Mouse (Mus musculus) heart, adult 9 months (tissue): ENCODE measurements around the gene Dab2ip.

Experiments
- DNase-seq, 2 experiments: peaks; one replicate each; pipeline ENCODE4 v3.0.0; 2022; ENCODE audit warnings: low spot score in 2 of 2

Dab2ip gene

GRCm38 (mm10) chr2:35557911-35558825, at the start of gene Dab2ip:
TSS of gene Dab2ip (plus strand) at chr2:35558266.
- DNase-seq = peak in 1 of 2 experiments; percentile 24

GRCm38 (mm10) chr2:35508597-35509342, 49.3 kb upstream of the Dab2ip start:
- peak; percentile 85 to 89 for DNase-seq

GRCm38 (mm10) chr2:35509343-35509667, 48.8 kb upstream of the Dab2ip start:
- no peak for DNase-seq

DNA sequence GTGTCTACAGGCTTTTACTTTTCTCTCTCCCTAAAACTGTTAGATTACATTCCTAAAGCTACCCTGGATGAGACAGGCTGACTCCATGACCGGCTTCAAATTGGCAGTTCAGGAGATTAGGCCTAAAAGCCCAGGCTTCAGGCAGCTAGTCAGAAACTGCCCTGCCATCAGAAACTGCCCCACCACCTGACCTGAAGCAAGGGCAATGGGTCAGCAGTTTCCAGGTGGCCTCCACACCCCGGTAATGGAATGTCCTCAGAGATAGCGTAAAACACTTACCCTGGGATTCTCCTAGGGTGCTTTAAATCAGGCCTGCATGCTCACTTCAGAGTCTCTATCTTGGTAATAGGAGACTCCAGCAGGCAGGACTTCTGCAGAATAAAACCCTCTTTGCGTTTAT, 48.2 kb upstream of the Dab2ip start:
- DNase-seq = no peak

- DNase-seq = peak in 1 of 2 experiments; percentile 43
Measured at GRCm38 (mm10) chr2:35510920-35511319, 47.1 kb upstream of the Dab2ip start.

DNA sequence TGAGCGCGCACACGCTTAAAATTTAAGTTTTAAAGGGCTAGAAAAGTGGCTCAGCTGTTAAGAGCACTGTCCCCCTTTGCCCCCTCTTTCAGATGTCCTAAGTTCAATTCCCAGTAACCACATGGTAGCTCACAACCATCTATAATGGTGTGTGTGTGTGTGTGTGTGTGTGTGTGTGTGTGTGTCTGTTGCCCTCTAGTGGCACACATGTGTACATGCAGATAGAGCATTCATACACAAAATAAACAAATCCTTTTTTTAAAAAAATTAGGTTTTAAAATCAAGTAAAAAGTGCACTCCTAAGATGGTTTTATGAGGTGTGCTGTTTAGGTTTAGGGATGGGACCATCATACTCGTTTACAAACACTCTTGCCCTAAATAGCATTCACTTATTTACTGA, 45.8 kb upstream of the Dab2ip start:
- no peak for DNase-seq

DNA sequence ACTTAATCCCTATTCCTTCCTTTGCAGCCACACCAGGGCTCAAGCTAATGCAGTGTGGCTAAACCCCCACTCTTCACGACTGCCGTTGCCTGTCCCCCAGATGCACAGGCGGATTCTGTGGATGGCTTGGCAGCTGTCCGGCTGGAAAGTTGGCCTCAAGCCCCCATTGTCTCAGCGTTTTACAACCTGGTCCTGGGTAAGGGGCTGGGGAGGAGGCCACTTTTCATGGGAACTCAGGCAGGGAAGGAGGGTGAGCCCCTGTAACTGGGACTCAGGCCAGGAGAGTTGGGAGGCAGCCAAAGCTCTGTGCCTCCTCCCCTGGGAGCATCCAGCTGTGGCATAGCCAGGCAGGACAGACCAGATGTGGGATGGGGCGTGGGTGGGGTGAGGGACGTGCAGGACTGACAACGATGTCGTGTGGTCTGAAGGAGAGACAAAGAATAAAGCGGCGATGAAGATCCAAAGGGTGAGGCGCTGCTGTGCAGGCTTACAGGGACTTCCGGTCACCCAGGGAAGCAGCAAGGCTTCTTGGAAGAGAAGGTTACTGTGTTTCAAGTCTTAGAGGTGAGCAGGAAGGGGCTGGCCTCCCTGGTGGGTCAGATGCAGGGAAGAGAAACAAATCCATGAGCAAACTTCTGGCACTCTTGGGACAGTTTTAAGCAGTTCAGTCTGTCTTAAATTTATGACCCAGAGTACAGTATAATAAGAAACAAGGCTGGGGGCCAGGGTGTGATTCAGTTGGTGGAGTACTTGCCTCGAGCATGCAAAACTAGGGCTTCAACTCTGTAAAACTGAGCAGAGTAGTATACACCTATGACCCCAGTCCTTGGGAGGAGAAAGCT, 43.8 kb upstream of the Dab2ip start:
- peak; percentile 79 to 82 for DNase-seq

DNA sequence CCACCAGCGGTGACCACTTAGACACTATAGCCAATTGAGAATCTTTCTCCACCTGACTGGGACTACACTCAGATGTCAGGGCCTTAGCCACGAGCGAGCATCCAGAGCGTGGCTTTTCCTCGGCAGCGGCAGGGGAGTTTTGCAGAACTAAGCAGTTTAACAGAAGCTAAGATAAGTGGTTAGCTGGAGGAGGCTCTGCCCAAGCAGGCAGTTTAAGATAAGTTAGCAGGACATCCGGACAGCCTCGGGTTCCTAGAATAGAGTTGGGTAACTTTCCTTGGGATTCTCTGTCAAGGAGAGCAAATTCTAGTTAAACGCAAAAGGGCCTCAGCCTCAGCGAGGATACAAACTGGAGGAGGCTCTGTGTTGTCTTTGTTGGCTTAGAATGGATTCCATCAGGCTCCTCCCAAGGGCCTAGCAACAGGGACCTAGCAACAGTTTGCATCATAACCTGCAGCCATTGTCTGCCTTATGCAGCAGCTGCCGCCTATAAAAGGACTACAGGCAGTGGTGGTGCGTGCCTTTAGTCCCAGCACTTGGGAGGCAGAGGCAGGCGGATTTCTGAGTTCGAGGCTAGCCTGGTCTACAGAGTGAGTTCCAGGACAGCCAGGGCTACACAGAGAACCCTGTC, 31.3 kb upstream of the Dab2ip start:
- no peak for DNase-seq

- no peak for DNase-seq
Measured at GRCm38 (mm10) chr2:35529086-35529485, 29.0 kb upstream of the Dab2ip start.

DNA sequence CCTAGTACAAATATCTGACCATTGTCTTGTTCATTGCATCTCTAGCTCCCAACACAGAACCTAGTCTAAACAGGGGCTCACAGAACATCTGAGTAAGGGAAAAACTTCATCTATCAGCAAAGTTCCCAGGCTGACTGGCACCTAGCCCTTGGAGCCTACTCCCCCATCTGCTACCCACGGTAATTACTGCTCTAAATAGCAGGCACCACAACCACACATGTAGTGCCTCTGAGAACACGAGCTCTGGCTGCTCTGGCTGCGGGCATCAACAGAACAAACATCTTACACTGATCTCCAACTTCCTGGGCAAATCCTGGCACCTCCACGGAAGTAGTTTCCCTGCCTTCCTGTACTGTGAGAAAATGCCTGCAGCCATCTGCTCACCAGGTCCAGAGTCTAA, 28.2 kb upstream of the Dab2ip start:
- no peak for DNase-seq

DNA sequence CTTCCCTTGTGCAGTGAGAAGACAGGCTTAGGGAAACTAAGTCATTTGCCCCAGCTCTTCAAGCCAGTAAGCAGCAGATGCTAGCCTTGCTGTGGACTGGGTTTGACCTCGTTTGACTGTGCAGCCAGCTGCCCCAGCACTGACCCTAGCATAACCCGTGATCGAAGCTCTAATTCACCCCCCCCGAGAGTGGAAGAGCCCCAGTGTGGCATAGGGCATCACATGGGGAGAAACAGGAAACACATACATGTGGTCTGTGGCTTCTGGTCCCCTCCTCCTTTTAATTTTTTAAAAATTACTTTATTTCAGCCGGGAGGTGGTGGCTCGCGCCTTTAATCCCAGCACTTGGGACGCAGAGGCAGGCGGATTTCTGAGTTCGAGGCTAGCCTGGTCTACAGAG, 27.3 kb upstream of the Dab2ip start:
- no peak for DNase-seq

- DNase-seq = no peak
Measured at GRCm38 (mm10) chr2:35533646-35534045, 24.4 kb upstream of the Dab2ip start.

GRCm38 (mm10) chr2:35539276-35539972, 18.6 kb upstream of the Dab2ip start:
- peak; percentile 65 to 80 for DNase-seq

DNA sequence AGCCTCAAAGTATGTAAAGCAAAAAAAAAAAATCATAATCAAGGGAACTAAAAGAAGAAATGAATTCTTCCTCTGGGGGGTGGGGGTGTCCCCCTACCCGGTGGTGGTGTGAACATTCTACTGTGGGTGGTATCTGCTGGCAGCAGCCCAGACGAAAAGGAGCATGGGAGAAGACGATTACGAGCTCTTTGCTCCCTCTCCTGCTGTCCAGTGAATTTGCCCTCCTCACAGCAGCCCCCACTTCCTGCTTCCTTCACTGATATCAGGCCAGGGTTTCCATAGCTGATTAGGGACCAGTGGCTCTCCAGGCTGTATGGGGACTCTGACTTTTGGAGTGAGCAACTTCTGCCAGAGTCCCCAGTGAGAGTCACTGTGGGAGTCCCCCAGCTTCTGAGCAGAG, 17.3 kb upstream of the Dab2ip start:
- no peak for DNase-seq

DNA sequence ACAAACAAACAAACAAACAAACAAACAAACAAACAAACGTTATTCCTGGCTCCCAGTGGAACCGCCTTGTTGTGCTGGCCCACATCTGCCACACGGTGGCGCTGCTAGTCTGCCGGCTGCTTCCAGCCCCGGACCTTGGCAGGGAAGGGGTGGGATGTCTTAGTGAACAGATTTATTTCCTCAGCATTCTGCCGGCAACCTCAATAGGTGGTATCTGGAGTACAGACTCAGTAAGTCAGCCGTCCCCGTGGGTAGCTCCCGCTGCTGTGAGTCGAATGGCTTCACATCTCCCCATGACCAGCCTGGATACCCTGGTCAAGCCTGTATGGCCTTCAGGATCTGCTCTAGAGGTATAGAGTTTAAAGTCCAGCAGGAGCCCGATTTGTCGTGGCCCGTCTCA, 13.3 kb upstream of the Dab2ip start:
- DNase-seq = peak; percentile 49 to 62

GRCm38 (mm10) chr2:35545125-35545590, 12.9 kb upstream of the Dab2ip start:
- no peak for DNase-seq

- no peak for DNase-seq
Measured at GRCm38 (mm10) chr2:35546462-35546861, 11.6 kb upstream of the Dab2ip start.

GRCm38 (mm10) chr2:35549191-35549590, 8.9 kb upstream of the Dab2ip start:
- no peak for DNase-seq

- no peak for DNase-seq
Measured at GRCm38 (mm10) chr2:35550097-35550496, 8.0 kb upstream of the Dab2ip start.

GRCm38 (mm10) chr2:35556918-35557486, 1.1 kb upstream of the Dab2ip start:
- no peak for DNase-seq
